Mouse (Mus musculus) myocyte (in vitro differentiated cells): ENCODE data around the gene Nipal3. TPM values are rescaled to one million over a fixed set of nuclear protein-coding genes. Genes with fewer than 3 reads are reported as not detected.

Experiments
- H3K27me3 ChIP-seq: one replicate; pipeline ENCODE4 v1.6.1; 2011; ENCODE audit not compliant: control insufficient read depth, insufficient read depth, insufficient read length
- H3K36me3 ChIP-seq: one replicate; pipeline ENCODE4 v1.6.1; 2011; ENCODE audit not compliant: control insufficient read depth, insufficient read depth
- H3K4me2 ChIP-seq: one replicate; pipeline ENCODE4 v1.6.1; 2011; ENCODE audit warnings: low read depth, control low read depth
- H3K4me3 ChIP-seq: one replicate; pipeline ENCODE4 v1.5.1; 2011; ENCODE audit warnings: mild to moderate bottlenecking, control low read depth, moderate library complexity
- H3K79me2 ChIP-seq: one replicate; pipeline ENCODE4 v1.6.1; 2011; ENCODE audit not compliant: control insufficient read depth, insufficient read depth
- H3ac ChIP-seq: one replicate; pipeline ENCODE4 v1.6.1; 2011; ENCODE audit not compliant: control insufficient read depth, insufficient read length
- CEBPB ChIP-seq: IDR thresholded peaks from 2 replicates; pipeline ENCODE4 v1.6.1; 2011; ENCODE audit warnings: mild to moderate bottlenecking, moderate library complexity; ENCODE audit not compliant: poor library complexity, insufficient read depth, severe bottlenecking
- E2F4 ChIP-seq: IDR thresholded peaks from one replicate; pipeline ENCODE4 v1.6.1; 2011; ENCODE audit warnings: mild to moderate bottlenecking, control low read depth, moderate library complexity; ENCODE audit not compliant: insufficient read depth
- MAX ChIP-seq: IDR thresholded peaks from one replicate; pipeline ENCODE4 v1.6.1; 2011; ENCODE audit warnings: low read depth, mild to moderate bottlenecking, control low read depth
- MYOD1 ChIP-seq, 3 experiments: IDR thresholded peaks; one replicate each; pipeline ENCODE4 v1.6.1; 2011; ENCODE audit warnings: control low read depth in 2 of 3, low read depth in 2 of 3, mild to moderate bottlenecking in 2 of 3, moderate library complexity in 1 of 3; ENCODE audit not compliant: insufficient read length in 2 of 3, control insufficient read depth in 1 of 3
- MYOG ChIP-seq, 3 experiments: IDR thresholded peaks; one replicate each; pipeline ENCODE4 v1.6.1; 2011; ENCODE audit warnings: control low read depth in 2 of 3, low read depth in 2 of 3, mild to moderate bottlenecking in 2 of 3; ENCODE audit not compliant: insufficient read length in 2 of 3, control insufficient read depth in 1 of 3, insufficient read depth in 1 of 3
- POLR2A ChIP-seq: IDR thresholded peaks from one replicate; pipeline ENCODE4 v1.6.1; 2011; ENCODE audit warnings: low read depth, mild to moderate bottlenecking, control low read depth, moderate library complexity; ENCODE audit not compliant: insufficient read length
- POLR2AphosphoS2 ChIP-seq: IDR thresholded peaks from one replicate; pipeline ENCODE4 v1.6.1; 2011; ENCODE audit warnings: low read depth, control low read depth; ENCODE audit not compliant: insufficient read length
- REST ChIP-seq: IDR thresholded peaks from one replicate; pipeline ENCODE4 v1.6.1; 2011; ENCODE audit warnings: mild to moderate bottlenecking, control low read depth, moderate library complexity; ENCODE audit not compliant: insufficient read depth, insufficient read length
- SRF ChIP-seq: IDR thresholded peaks from one replicate; pipeline ENCODE4 v1.6.1; 2011; ENCODE audit warnings: low read depth; ENCODE audit not compliant: control insufficient read depth, insufficient read length
- TCF12 ChIP-seq: IDR thresholded peaks from one replicate; pipeline ENCODE4 v1.6.1; 2011; ENCODE audit warnings: mild to moderate bottlenecking, control low read depth; ENCODE audit not compliant: poor library complexity, insufficient read depth, severe bottlenecking
- TCF3 ChIP-seq: IDR thresholded peaks from one replicate; pipeline ENCODE4 v1.6.1; 2011; ENCODE audit warnings: low read depth, control low read depth; ENCODE audit not compliant: insufficient read length
- USF1 ChIP-seq: IDR thresholded peaks from one replicate; pipeline ENCODE4 v1.6.1; 2011; ENCODE audit warnings: low read depth, mild to moderate bottlenecking, control low read depth, moderate library complexity
- polyA plus RNA-seq: library from polyadenylated mRNA; unstranded; fragments of >200 nt; fragmentation: generic; extraction: Trizol; gene quantifications from one replicate; pipeline ENCODE4 v1.2.1, GENCODE M21; 2012; ENCODE audit warnings: missing spikeins

The Nipal3 gene
- polyA plus RNA-seq, 1 experiment: 5.1 TPM

DNA sequence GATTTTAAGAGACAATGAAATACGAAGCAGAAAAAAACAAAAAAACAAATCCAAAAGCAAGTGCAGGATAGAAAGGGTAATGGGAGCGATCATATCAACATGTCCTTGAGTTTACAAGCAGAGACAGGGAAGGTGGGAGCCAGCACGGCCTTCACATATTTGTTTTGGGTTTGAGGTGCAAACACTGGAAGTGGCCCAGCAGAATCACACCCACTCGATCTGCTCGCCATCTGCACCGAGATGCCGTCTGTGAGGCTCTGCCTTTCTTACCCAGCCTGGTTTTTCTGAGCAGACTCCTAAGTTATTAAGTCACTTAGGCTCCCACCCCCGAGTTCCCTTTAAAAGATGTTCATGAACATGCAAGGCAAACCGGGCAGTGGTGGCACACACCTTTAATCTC, 69.2 kb downstream of the Nipal3 start:
- TF ChIP-seq MYOD1 (IDR thresholded peaks at IDR 0.05; ENCODE audit: control insufficient read depth in 1 of 3, insufficient read length in 2 of 3, low read depth in 2 of 3) (no peak), TCF3 (no peak), MYOG (IDR thresholded peaks at IDR 0.05; ENCODE audit: control insufficient read depth in 1 of 3, insufficient read depth in 1 of 3, insufficient read length in 2 of 3, low read depth in 2 of 3) (no peak), USF1 (no peak), TCF12 (no peak), POLR2A (no peak), REST (no peak), POLR2AphosphoS2 (no peak), E2F4 (no peak), MAX (no peak)
- no peaks in the 10 kb centered on the region for H3K79me2 ChIP-seq
- no peaks in the 10 kb centered on the region for H3K27me3 ChIP-seq
- no peak overlapping the region for H3ac ChIP-seq
- H3K4me2 ChIP-seq: no peak overlapping the region
- H3K36me3 ChIP-seq: no peaks in the 10 kb centered on the region
- no peak overlapping the region for H3K4me3 ChIP-seq

DNA sequence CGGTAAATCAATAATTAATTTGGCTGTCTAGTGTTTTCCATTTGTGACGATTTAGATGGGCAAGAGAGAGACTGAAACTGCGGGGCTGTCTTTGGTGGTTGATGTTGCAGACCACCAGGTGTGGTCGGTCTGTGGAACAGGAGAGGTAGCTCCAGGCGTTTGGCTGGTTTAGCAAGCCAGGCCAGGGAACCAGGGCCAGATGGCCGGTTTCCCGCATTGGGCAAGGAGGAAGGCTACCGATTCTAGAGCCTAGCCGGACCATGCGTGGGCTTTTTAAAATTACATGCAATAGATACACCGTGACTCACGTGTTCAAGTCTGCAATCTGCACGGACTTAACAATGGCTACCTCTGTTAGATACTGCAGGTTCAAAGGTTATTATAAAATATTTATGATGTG, 73.9 kb downstream of the Nipal3 start:
- H3K4me3 ChIP-seq: no peak overlapping the region
- no peak overlapping the region for H3ac ChIP-seq
- no peaks in the 10 kb centered on the region for H3K27me3 ChIP-seq
- no peaks in the 10 kb centered on the region for H3K36me3 ChIP-seq
- H3K4me2 ChIP-seq: no peak overlapping the region
- TF ChIP-seq TCF12: no peak
- no peak for TF ChIP-seq TCF3
- TF ChIP-seq E2F4: no peak
- TF ChIP-seq MAX: no peak
- TF ChIP-seq CEBPB: no peak
- TF ChIP-seq SRF: no peak
- no peaks in the 10 kb centered on the region for H3K79me2 ChIP-seq

DNA sequence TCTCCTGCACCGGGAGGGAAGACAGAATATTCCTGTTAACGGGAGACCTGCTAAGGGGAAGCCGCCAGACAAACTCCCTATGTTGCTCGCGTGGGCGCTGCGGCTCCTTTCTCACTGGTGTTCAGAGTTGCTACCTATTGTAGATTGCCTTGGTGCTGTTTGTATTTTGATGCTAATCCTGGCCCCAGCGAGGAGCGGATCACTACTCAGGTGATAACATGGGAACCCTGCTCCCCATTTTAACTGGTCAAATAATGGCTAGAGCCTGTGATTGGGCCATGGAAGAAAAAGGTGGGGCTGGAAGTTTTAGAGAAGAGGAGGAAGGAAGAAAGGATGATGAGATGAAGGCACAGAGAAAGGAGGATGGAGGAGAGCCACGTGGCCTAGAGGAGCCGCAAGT, 74.4 kb downstream of the Nipal3 start:
- no peak overlapping the region for H3K4me3 ChIP-seq
- H3ac ChIP-seq: no peak overlapping the region
- TF ChIP-seq TCF3: no peak
- TF ChIP-seq MYOD1 (IDR thresholded peaks at IDR 0.05; ENCODE audit: control insufficient read depth in 1 of 3, insufficient read length in 2 of 3, low read depth in 2 of 3): no peak
- no peak for TF ChIP-seq E2F4
- TF ChIP-seq MYOG (IDR thresholded peaks at IDR 0.05; ENCODE audit: control insufficient read depth in 1 of 3, insufficient read depth in 1 of 3, insufficient read length in 2 of 3, low read depth in 2 of 3): no peak
- TF ChIP-seq POLR2AphosphoS2: no peak
- TF ChIP-seq TCF12: no peak
- TF ChIP-seq CEBPB: no peak
- TF ChIP-seq MAX: no peak
- TF ChIP-seq POLR2A: no peak
- TF ChIP-seq SRF: no peak
- TF ChIP-seq USF1: no peak
- no peak for TF ChIP-seq REST
- no peak overlapping the region for H3K4me2 ChIP-seq
- no peaks in the 10 kb centered on the region for H3K36me3 ChIP-seq
- H3K27me3 ChIP-seq: no peaks in the 10 kb centered on the region
- H3K79me2 ChIP-seq: no peaks in the 10 kb centered on the region

DNA sequence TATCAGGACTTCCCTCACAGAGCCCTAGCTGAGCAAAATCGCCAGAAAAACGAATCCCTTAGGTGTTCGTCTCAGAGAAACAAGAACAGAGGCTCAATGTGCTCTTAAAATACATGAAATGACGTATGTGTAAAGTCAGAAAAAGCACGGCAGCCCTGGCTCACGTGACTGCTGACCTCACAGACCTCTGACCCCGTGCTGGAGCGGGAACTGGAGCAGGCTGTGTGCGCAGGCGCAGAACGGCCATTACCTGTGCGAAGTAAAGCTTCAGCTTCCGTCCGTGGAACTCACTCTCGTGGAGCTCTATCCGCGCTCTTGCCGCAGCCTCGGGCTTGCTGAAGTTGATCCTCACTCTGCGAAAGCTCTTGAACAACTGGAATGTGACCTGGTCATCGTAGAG, 74.8 kb downstream of the Nipal3 start:
- Histone ChIP-seq H3K4me3 (no peak overlapping the region), H3K79me2 (no peaks in the 10 kb centered on the region), H3K36me3 (no peaks in the 10 kb centered on the region), H3ac (no peak overlapping the region), H3K4me2 (no peak overlapping the region), H3K27me3 (no peaks in the 10 kb centered on the region)
- TF ChIP-seq TCF3: no peak
- TF ChIP-seq MYOG (IDR thresholded peaks at IDR 0.05; ENCODE audit: control insufficient read depth in 1 of 3, insufficient read depth in 1 of 3, insufficient read length in 2 of 3, low read depth in 2 of 3): no peak
- no peak for TF ChIP-seq MAX
- no peak for TF ChIP-seq E2F4
- no peak for TF ChIP-seq TCF12
- no peak for TF ChIP-seq REST
- no peak for TF ChIP-seq CEBPB
- TF ChIP-seq USF1: no peak
- TF ChIP-seq POLR2AphosphoS2: no peak

DNA sequence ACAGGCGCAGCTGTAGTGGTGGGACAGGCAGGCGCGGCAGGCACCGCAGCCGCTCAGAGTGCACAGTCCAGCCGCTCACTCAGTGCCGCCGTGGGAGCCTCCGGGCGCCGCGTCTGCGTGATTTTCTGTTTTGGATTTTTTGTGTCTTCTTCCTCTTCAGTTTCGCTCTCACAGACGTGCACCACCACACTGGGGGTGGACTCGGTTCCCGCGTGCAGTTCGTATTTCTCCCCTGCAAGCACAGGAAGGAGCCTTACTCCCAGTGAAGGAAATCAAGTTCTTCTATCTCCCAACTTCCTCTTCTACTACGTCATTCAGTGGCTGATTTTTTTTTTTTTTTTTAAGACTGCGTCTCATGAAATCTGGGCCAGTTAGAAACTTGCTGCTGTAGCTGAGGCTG, 78.5 kb downstream of the Nipal3 start:
- H3K36me3 ChIP-seq: no peaks in the 10 kb centered on the region
- no peak for TF ChIP-seq REST
- TF ChIP-seq SRF: no peak
- no peak for TF ChIP-seq POLR2AphosphoS2
- TF ChIP-seq POLR2A: no peak
- TF ChIP-seq CEBPB: no peak
- no peak for TF ChIP-seq MYOG (IDR thresholded peaks at IDR 0.05; ENCODE audit: control insufficient read depth in 1 of 3, insufficient read depth in 1 of 3, insufficient read length in 2 of 3, low read depth in 2 of 3)
- no peak for TF ChIP-seq TCF12
- no peak for TF ChIP-seq MYOD1 (IDR thresholded peaks at IDR 0.05; ENCODE audit: control insufficient read depth in 1 of 3, insufficient read length in 2 of 3, low read depth in 2 of 3)
- TF ChIP-seq USF1: no peak

More for the DNA sequence above, 78.5 kb downstream of the Nipal3 start:
- H3K4me3 ChIP-seq: no peak overlapping the region
- H3K4me2 ChIP-seq: no peak overlapping the region
- H3ac ChIP-seq: no peak overlapping the region
- no peaks in the 10 kb centered on the region for H3K27me3 ChIP-seq
- no peaks in the 10 kb centered on the region for H3K79me2 ChIP-seq
